Mouse (Mus musculus) retina, postnatal 7 days (tissue): ENCODE measurements around the gene Pgam1.
A peak's percentile ranks its signal among the peaks of the same experiment; 100 is the strongest.
"Not testable (repeated sequence)": the region's sequence is repeated elsewhere in the genome, so short reads cannot be mapped to it uniquely, and the experiment has no call there.

Experiments
- DNase-seq: peaks from one replicate; pipeline ENCODE4 v3.0.0-alpha.2; 2012; ENCODE audit warnings: low read depth, low spot score

Pgam1 gene

GRCm38 (mm10) chr19:41910396-41910795, 1.3 kb upstream of the Pgam1 start:
- no peak for DNase-seq

- no peak for DNase-seq
These were observed 678 bp downstream of the Pgam1 start for GRCm38 (mm10) chr19:41912121-41913080.

- no peak for DNase-seq
These were observed 2.3 kb downstream of the Pgam1 start for GRCm38 (mm10) chr19:41913774-41914591.

- not testable (repeated sequence) for DNase-seq
These were observed 2.8 kb downstream of the Pgam1 start for GRCm38 (mm10) chr19:41914592-41914882.

GRCm38 (mm10) chr19:41915294-41915693, 3.6 kb downstream of the Pgam1 start:
- DNase-seq, result no peak

GRCm38 (mm10) chr19:41916853-41917252, 5.1 kb downstream of the Pgam1 start:
- DNase-seq, result no peak

GRCm38 (mm10) chr19:41919471-41919870, 7.7 kb downstream of the Pgam1 start:
- no peak for DNase-seq

- DNase-seq, result no peak
These were observed 8.8 kb downstream of the Pgam1 start for GRCm38 (mm10) chr19:41920412-41921067.

GRCm38 (mm10) chr19:41932686-41933085, 21.0 kb downstream of the Pgam1 start:
- no peak for DNase-seq

- peak; percentile 97 for DNase-seq
These were observed 21.7 kb downstream of the Pgam1 start, which contains the start of the genes Exosc1 and Zdhhc16 for GRCm38 (mm10) chr19:41933179-41934086. Gene Exosc1, minus strand, starts transcription at chr19:41933423. Gene Zdhhc16, plus strand, starts transcription at chr19:41933480.

GRCm38 (mm10) chr19:41934124-41934523, 22.4 kb downstream of the Pgam1 start:
- DNase-seq, result peak; percentile 50

- no peak for DNase-seq
These were observed 24.2 kb downstream of the Pgam1 start for GRCm38 (mm10) chr19:41935921-41936320.

GRCm38 (mm10) chr19:41938539-41938938, 26.8 kb downstream of the Pgam1 start:
- DNase-seq, result no peak

GRCm38 (mm10) chr19:41943841-41944240, 32.1 kb downstream of the Pgam1 start:
- no peak for DNase-seq

GRCm38 (mm10) chr19:41952287-41952686, 40.6 kb downstream of the Pgam1 start:
- no peak for DNase-seq

- DNase-seq, result no peak
These were observed 41.9 kb downstream of the Pgam1 start for GRCm38 (mm10) chr19:41953574-41953973.
